Mouse (Mus musculus) spleen, adult 2 months (tissue): ENCODE results near the gene Grip1.

Experiments
- CTCF ChIP-seq: fragments of 200-500 bp; IDR thresholded peaks from 2 replicates; pipeline ENCODE4 v1.5.1; 2011; ENCODE audit warnings: mild to moderate bottlenecking, inconsistent platforms; ENCODE audit not compliant: insufficient read depth, insufficient read length, insufficient replicate concordance; ENCODE audit errors: extremely low read depth
- POLR2A ChIP-seq: fragments of 200-500 bp; IDR thresholded peaks from 2 replicates; pipeline ENCODE4 v1.6.1; 2011; ENCODE audit warnings: low read depth, low read length, inconsistent platforms

GRCm38 (mm10) chr10:119932794-119933193 is 479.2 kb downstream of the Grip1 start:
- no peak for TF ChIP-seq CTCF
- no peak for TF ChIP-seq POLR2A
